Mouse (Mus musculus) inflammation-experienced regulatory T-cells, adult 6 months (primary cell): ENCODE measurements around the gene Aff3. TPM values are rescaled to one million over a fixed set of nuclear protein-coding genes. Genes with fewer than 3 reads are reported as not detected.

ENCODE experiments used
- ATAC-seq: one replicate; pipeline ENCODE4 v1.8.0; 2017
- polyA plus RNA-seq, 3 experiments: library from polyadenylated mRNA; unstranded; fragments of 100-300 nt; shearing (Covaris generic); gene quantifications; one replicate each; pipeline ENCODE4 v1.2.1; 2017

Aff3 gene
- polyA plus RNA-seq, 3 experiments from 2014 or later = 4.1 to 16.7 (median 15.5) TPM

GRCm38 (mm10) chr1:38140911-38141310 is 523.8 kb downstream of the Aff3 start:
- ATAC-seq = no peak

- ATAC-seq = no peak
Measured at GRCm38 (mm10) chr1:38139396-38139795, 525.4 kb downstream of the Aff3 start.

GRCm38 (mm10) chr1:38132942-38133341 is 531.8 kb downstream of the Aff3 start:
- ATAC-seq = no peak

- ATAC-seq = no peak
Measured at GRCm38 (mm10) chr1:38130715-38131483, 533.9 kb downstream of the Aff3 start.

GRCm38 (mm10) chr1:38129501-38130267 is 535.1 kb downstream of the Aff3 start, which contains the start of gene Rev1:
TSS of gene Rev1 (minus strand) at chr1:38129801.
- peak; percentile 80 for ATAC-seq

DNA sequence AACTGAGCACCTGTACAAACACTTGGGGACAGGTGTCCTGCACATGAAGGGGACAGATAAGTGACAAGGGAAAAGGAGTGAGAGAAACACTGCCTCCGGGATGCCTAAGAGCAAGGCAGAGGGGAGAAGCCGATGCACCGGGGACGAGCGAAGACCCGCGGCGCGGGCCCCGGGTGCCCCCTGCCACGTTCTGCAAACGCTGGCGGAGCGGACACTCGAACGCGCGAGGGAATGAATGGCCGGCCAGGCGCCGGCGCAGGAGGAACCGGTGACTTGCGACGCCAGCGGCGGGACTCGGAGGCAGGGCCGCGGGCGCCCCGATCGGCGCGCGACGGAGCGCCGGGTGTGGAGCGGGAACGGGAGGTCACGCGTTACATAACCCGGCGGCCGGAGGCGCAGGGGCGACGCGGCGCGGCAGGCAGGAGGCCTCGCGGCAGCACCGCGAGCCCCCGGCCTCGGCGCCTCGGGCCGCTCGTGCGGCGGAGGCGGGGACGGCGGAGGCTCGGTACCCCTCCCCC is 535.8 kb downstream of the Aff3 start:
- peak; percentile 23 for ATAC-seq

Other genes with a start within 250 kb of the Aff3 start
- not detected for gene Lonrf2, start 171.8 kb upstream of the Aff3 start, polyA plus RNA-seq
- gene Chst10, start 233.2 kb upstream of the Aff3 start, polyA plus RNA-seq = 10 to 100 TPM; 13.4 to 26.2 (median 21.8) TPM